Mouse (Mus musculus): Measurements from ENCODE around the gene Syne3.

- TF ChIP-seq CTCF (IDR thresholded peaks at IDR 0.05; ENCODE audit: borderline replicate concordance, control insufficient read depth, extremely low read depth, insufficient read depth, low read length, poor library complexity) = no peak
- TF ChIP-seq POLR2A (IDR thresholded peaks at IDR 0.05; ENCODE audit: control insufficient read depth, extremely low read depth, insufficient read depth, low read length, poor library complexity) = no peak
These were observed 10.0 kb upstream of the Syne3 start for GRCm38 (mm10) chr12:105019359-105020219.

All from thymus, adult 2 months (tissue).